Mouse (Mus musculus) MEL (cell line): ENCODE data around the gene Fkbp8. TPM values are rescaled to one million over a fixed set of nuclear protein-coding genes. Genes with fewer than 3 reads are reported as not detected.

Source experiments
- DNase-seq: peaks from one replicate; pipeline ENCODE4 v3.0.0; 2011; ENCODE audit warnings: low read depth, low spot score
- H3K27ac ChIP-seq: 2 replicates; pipeline ENCODE4 v1.5.1; 2012; ENCODE audit warnings: low read depth, mild to moderate bottlenecking, control low read depth, low read length, moderate library complexity; ENCODE audit not compliant: control insufficient read depth
- H3K27me3 ChIP-seq, 2 experiments: fragments of 150-350 bp in 1 of 2; sonication (generic) in 1 of 2; 2 replicates each; pipeline ENCODE4 v1.6.1; 2012; ENCODE audit warnings: low read length in 2 of 2, mild to moderate bottlenecking in 2 of 2, improper control_type of control experiment in 1 of 2, moderate library complexity in 1 of 2; ENCODE audit not compliant: insufficient read depth in 2 of 2, control insufficient read depth in 1 of 2
- H3K36me3 ChIP-seq, 2 experiments: 2 replicates each; pipeline ENCODE4 v1.6.1; 2012 to 2014; ENCODE audit warnings: low read length in 2 of 2, improper control_type of control experiment in 1 of 2, inconsistent platforms in 1 of 2, mild to moderate bottlenecking in 1 of 2; ENCODE audit not compliant: insufficient read depth in 2 of 2, control insufficient read depth in 1 of 2
- H3K4me1 ChIP-seq, 2 experiments: fragments of 150-350 bp in 1 of 2; sonication (generic) in 1 of 2; 2 replicates each; pipeline ENCODE4 v1.6.1; 2012; ENCODE audit warnings: low read length in 2 of 2, improper control_type of control experiment in 1 of 2, mild to moderate bottlenecking in 1 of 2; ENCODE audit not compliant: insufficient read depth in 2 of 2, control insufficient read depth in 1 of 2
- H3K4me3 ChIP-seq, 2 experiments: fragments of 150-350 bp in 1 of 2; sonication (generic) in 1 of 2; 2 replicates each; pipeline ENCODE4 v1.5.1; 2012; ENCODE audit warnings: low read depth in 2 of 2, low read length in 2 of 2, mild to moderate bottlenecking in 2 of 2, moderate library complexity in 2 of 2, control low read depth in 1 of 2, improper control_type of control experiment in 1 of 2; ENCODE audit not compliant: control insufficient read depth in 1 of 2, insufficient read depth in 1 of 2
- H3K79me2 ChIP-seq: 2 replicates; pipeline ENCODE4 v1.6.1; 2012; ENCODE audit warnings: mild to moderate bottlenecking, low read length, moderate library complexity; ENCODE audit not compliant: control insufficient read depth, poor library complexity, insufficient read depth
- H3K9ac ChIP-seq: 2 replicates; pipeline ENCODE4 v1.6.1; 2012; ENCODE audit warnings: low read depth, mild to moderate bottlenecking, control low read depth, low read length, moderate library complexity; ENCODE audit not compliant: control insufficient read depth, poor library complexity, severe bottlenecking
- H3K9me3 ChIP-seq: fragments of 150-350 bp; sonication (generic); replicated peaks from 2 replicates; pipeline ENCODE4 v1.6.1; 2012; ENCODE audit warnings: mild to moderate bottlenecking, low read length, improper control_type of control experiment, moderate library complexity; ENCODE audit not compliant: insufficient read depth
- BHLHE40 ChIP-seq: IDR thresholded peaks from 2 replicates; pipeline ENCODE4 v1.6.1; 2012; ENCODE audit warnings: low read depth, mild to moderate bottlenecking, inconsistent platforms, low read length, improper control_type of control experiment, borderline replicate concordance
- CTCF ChIP-seq, 3 experiments: IDR thresholded peaks in 2 of 3; conservative IDR thresholded peaks in 1 of 3; 2 replicates each; pipeline ENCODE4 v1.5.1; 2011 to 2012; ENCODE audit warnings: low read length in 3 of 3, low read depth in 2 of 3, mild to moderate bottlenecking in 2 of 3, improper control_type of control experiment in 1 of 3, inconsistent platforms in 1 of 3, mixed read lengths in 1 of 3, moderate library complexity in 1 of 3; ENCODE audit not compliant: control insufficient read depth in 1 of 3, insufficient read depth in 1 of 3, poor library complexity in 1 of 3, severe bottlenecking in 1 of 3
- E2F4 ChIP-seq: IDR thresholded peaks from 2 replicates; pipeline ENCODE4 v1.6.1; 2011; ENCODE audit warnings: low read depth, low read length, improper control_type of control experiment, borderline replicate concordance
- ELF1 ChIP-seq: IDR thresholded peaks from 2 replicates; pipeline ENCODE4 v1.6.1; 2014; ENCODE audit warnings: low read depth, mild to moderate bottlenecking, inconsistent platforms, low read length, improper control_type of control experiment, moderate library complexity
- ETS1 ChIP-seq: IDR thresholded peaks from 2 replicates; pipeline ENCODE4 v1.6.1; 2012; ENCODE audit warnings: low read depth, mild to moderate bottlenecking, inconsistent platforms, low read length, improper control_type of control experiment, moderate library complexity
- MXI1 ChIP-seq: IDR thresholded peaks from 2 replicates; pipeline ENCODE4 v1.6.1; 2011; ENCODE audit warnings: mild to moderate bottlenecking, low read depth, low read length, improper control_type of control experiment
- NELFE ChIP-seq: IDR thresholded peaks from 2 replicates; pipeline ENCODE4 v1.6.1; 2011; ENCODE audit warnings: low read depth, low read length, improper control_type of control experiment
- NRF1 ChIP-seq: IDR thresholded peaks from 2 replicates; pipeline ENCODE4 v1.6.1; 2014; ENCODE audit warnings: low read depth, mild to moderate bottlenecking, inconsistent platforms, low read length, improper control_type of control experiment, moderate library complexity; ENCODE audit not compliant: poor library complexity, insufficient read depth, severe bottlenecking
- RAD21 ChIP-seq: IDR thresholded peaks from 2 replicates; pipeline ENCODE4 v1.6.1; 2011; ENCODE audit warnings: mild to moderate bottlenecking, low read depth, low read length, improper control_type of control experiment
- RCOR1 ChIP-seq: IDR thresholded peaks from 2 replicates; pipeline ENCODE4 v1.6.1; 2012; ENCODE audit warnings: low read depth, mild to moderate bottlenecking, inconsistent platforms, low read length, improper control_type of control experiment
- SIN3A ChIP-seq: IDR thresholded peaks from 2 replicates; pipeline ENCODE4 v1.6.1; 2012; ENCODE audit warnings: low read length, improper control_type of control experiment, inconsistent platforms
- SMC3 ChIP-seq: IDR thresholded peaks from 2 replicates; pipeline ENCODE4 v1.6.1; 2011; ENCODE audit warnings: low read depth, low read length, improper control_type of control experiment
- TBP ChIP-seq: IDR thresholded peaks from 2 replicates; pipeline ENCODE4 v1.8.0; 2011; ENCODE audit warnings: low read depth, low read length, improper control_type of control experiment
- TCF12 ChIP-seq: IDR thresholded peaks from 2 replicates; pipeline ENCODE4 v1.6.1; 2014; ENCODE audit warnings: low read depth, mild to moderate bottlenecking, inconsistent platforms, low read length, improper control_type of control experiment, moderate library complexity
- ZC3H11A ChIP-seq: IDR thresholded peaks from 2 replicates; pipeline ENCODE4 v1.6.1; 2012; ENCODE audit warnings: low read depth, mild to moderate bottlenecking, inconsistent platforms, low read length, improper control_type of control experiment
- ZKSCAN1 ChIP-seq: IDR thresholded peaks from 2 replicates; pipeline ENCODE4 v1.6.1; 2012; ENCODE audit warnings: low read depth, mild to moderate bottlenecking, inconsistent platforms, low read length, improper control_type of control experiment, moderate library complexity
- ZMIZ1 ChIP-seq: IDR thresholded peaks from 2 replicates; pipeline ENCODE4 v1.6.1; 2012; ENCODE audit warnings: low read depth, mild to moderate bottlenecking, inconsistent platforms, low read length, improper control_type of control experiment, moderate library complexity
- ZNF384 ChIP-seq: IDR thresholded peaks from 2 replicates; pipeline ENCODE4 v1.6.1; 2012; ENCODE audit warnings: low read depth, mild to moderate bottlenecking, inconsistent platforms, low read length, improper control_type of control experiment
- polyA plus RNA-seq, 2 experiments: library from polyadenylated mRNA; stranded (reverse) in 1 of 2; unstranded in 1 of 2; fragments of >175 nt in 1 of 2; fragments of >200 nt in 1 of 2; gene quantifications; 2 replicates each; pipeline versions ENCODE4 v1.2.1 to v1.2.4; 2012; ENCODE audit warnings: low replicate concordance in 2 of 2, low read depth in 1 of 2; ENCODE audit not compliant: insufficient read length in 2 of 2, insufficient read depth in 1 of 2, missing spikeins in 1 of 2
- total RNA-seq: library from RNA; depleted of rRNA; stranded (reverse); fragments of 300-350 nt; gene quantifications from 2 replicates; pipeline ENCODE4 v1.2.3, GENCODE M21; 2012

The Fkbp8 gene
- total and polyA plus RNA-seq, 3 experiments: 215 to 349 TPM; not detected in 1

DNA sequence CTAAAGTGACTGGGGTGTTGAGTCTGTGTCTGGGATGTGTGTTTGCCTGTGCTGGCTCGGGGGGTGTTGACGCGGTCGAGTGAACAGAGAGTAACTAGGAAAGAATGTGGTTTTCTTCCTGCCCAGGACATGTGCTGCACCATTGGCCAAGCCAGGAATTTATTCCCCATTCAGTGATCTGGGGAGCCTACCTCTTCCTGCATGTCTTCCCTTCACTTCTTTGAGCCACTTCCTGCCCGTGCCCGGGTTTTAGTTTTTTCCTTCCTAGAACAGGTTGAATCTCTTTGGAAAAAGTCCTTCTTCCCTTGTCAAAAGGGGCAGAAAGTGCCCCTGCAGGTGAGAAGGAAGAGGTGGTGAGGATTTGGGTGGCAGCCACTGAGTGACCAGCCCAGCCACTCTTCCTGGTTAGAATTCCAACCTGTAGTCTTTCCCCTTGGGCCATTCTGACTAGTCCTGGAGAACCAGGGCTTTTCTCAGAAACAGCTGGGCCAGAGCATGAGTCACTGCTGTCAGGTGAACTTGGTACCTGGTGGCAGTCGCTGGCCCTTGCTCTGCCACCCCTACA is 13.1 kb downstream of the Fkbp8 start:
- H3K27ac ChIP-seq: no peak overlapping the region
- peak overlapping the region; percentile 82 for H3K9ac ChIP-seq
- TF ChIP-seq TCF12: no peak
- TF ChIP-seq ZC3H11A: no peak
- no peak for TF ChIP-seq RAD21
- peak; percentile 25 for DNase-seq
- peaks cover 0 to 12% of the 10 kb centered on the region in 2 experiments; a peak in 1 of 4 replicates for H3K4me1 ChIP-seq
- no peaks in the 10 kb centered on the region for H3K9me3 ChIP-seq
- no peaks in the 10 kb centered on the region; a peak in 1 of 4 replicates for H3K36me3 ChIP-seq
- peak overlapping the region; percentile 81 to 88 for H3K4me3 ChIP-seq
- no peaks in the 10 kb centered on the region for H3K27me3 ChIP-seq
- H3K79me2 ChIP-seq: peaks cover 54% of the 10 kb centered on the region

DNA sequence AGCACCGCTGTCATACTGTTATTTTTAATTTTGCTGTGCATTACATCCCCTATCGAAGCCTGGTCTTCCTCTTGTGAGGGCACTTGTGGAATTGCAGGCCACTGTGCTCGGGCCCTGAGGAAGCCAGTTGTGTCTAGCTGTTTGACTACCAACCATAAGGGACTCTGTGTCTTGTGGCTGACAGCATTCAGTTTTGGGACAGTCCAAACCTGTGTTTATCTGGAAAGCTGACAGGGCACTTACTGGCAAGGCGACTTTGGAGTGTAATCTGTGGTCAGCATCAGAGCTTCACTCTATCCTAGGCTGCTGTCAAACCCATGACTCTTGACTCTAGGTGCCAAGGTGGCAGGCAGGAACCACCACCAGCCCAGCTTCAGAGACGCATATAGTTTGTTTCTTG is 13.6 kb downstream of the Fkbp8 start:
- Histone ChIP-seq H3K36me3 (no peaks in the 10 kb centered on the region; a peak in 1 of 4 replicates), H3K27me3 (no peaks in the 10 kb centered on the region), H3K4me1 (peaks cover 0 to 12% of the 10 kb centered on the region in 2 experiments; a peak in 1 of 4 replicates), H3K9me3 (no peaks in the 10 kb centered on the region)
- TF ChIP-seq ETS1: no peak
- no peak for TF ChIP-seq RAD21
- no peak for TF ChIP-seq ZMIZ1
- no peak for TF ChIP-seq ZKSCAN1
- TF ChIP-seq BHLHE40: no peak
- no peak for TF ChIP-seq MXI1
- no peak for TF ChIP-seq RCOR1
- TF ChIP-seq ELF1: no peak
- no peak for TF ChIP-seq NELFE
- TF ChIP-seq NRF1: no peak
- TF ChIP-seq, all 39 proteins: peak for 0
- Histone ChIP-seq H3K9ac (peak overlapping the region; percentile 82; the same call in 1 of the 2 replicates), H3K4me3 (peak overlapping the region; percentile 81 to 88; a peak in 2 of 4 replicates), H3K79me2 (peaks cover 56% of the 10 kb centered on the region), H3K27ac (no peak overlapping the region)
- DNase-seq: peak; percentile 37

DNA sequence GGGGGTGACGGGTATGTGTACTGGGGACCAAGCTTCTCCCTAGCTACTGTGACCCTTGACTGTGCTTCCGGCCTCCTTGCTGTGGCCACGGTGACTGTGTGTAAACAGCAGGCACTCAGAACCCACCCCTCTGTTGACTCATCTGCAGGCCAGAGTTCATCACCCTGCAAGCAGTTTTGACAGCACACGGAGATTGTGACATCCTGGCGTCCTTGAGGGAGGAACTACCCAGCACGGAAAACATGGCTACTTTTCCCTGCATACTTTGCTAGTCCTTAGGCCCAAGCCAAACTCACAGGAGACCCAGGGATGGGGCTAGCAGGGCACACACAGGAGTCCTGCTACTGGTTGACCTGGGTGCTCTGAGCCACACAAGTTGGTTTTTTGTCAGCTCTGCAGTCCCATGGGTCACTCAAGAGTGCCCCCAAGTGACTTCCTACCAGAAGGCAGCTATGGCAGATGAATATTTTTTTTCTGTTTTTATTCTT is 16.7 kb downstream of the Fkbp8 start:
- Histone ChIP-seq H3K36me3 (no peaks in the 10 kb centered on the region; a peak in 1 of 4 replicates), H3K79me2 (peaks cover 78% of the 10 kb centered on the region), H3K4me3 (no peak overlapping the region), H3K27ac (no peak overlapping the region), H3K27me3 (no peaks in the 10 kb centered on the region), H3K9me3 (no peaks in the 10 kb centered on the region), H3K9ac (no peak overlapping the region), H3K4me1 (peaks cover 0 to 10% of the 10 kb centered on the region in 2 experiments; a peak in 1 of 4 replicates)
- DNase-seq: peak; percentile 56
- TF ChIP-seq ZC3H11A (0 out of 2 replicates have a peak, but pooled peaks have one; percentile 4), TBP (no peak), E2F4 (no peak), RAD21 (peak; percentile 47), SIN3A (0 out of 2 replicates have a peak, but pooled peaks have one; percentile 18), SMC3 (peak; percentile 46), ZNF384 (peak; percentile 74), CTCF (IDR thresholded peaks at IDR 0.05 in 2 of 3, conservative IDR thresholded peaks at IDR 0.05 in 1 of 3; ENCODE audit: control insufficient read depth in 1 of 3, insufficient read depth in 1 of 3, low read depth in 2 of 3, low read length in 3 of 3, poor library complexity in 1 of 3, severe bottlenecking in 1 of 3) (peak; percentile 48 to 62 (median 51); a peak in 5 of 6 replicates)
